Mouse (Mus musculus): ENCODE data around the gene D330045A20Rik.
"Not testable (repeated sequence)": the region's sequence is repeated elsewhere in the genome, so short reads cannot be mapped to it uniquely, and the experiment has no call there.

The D330045A20Rik gene

GRCm38 (mm10) chrX:139480022-139480894 is at the start of gene D330045A20Rik:
TSS of gene D330045A20Rik (plus strand) at chrX:139480367.
- DNase-seq, result peak; percentile 21 to 39

GRCm38 (mm10) chrX:139432550-139432949 is 47.6 kb upstream of the D330045A20Rik start:
- no peak for DNase-seq

GRCm38 (mm10) chrX:139435202-139435601 is 45.0 kb upstream of the D330045A20Rik start:
- DNase-seq, result no peak

DNA sequence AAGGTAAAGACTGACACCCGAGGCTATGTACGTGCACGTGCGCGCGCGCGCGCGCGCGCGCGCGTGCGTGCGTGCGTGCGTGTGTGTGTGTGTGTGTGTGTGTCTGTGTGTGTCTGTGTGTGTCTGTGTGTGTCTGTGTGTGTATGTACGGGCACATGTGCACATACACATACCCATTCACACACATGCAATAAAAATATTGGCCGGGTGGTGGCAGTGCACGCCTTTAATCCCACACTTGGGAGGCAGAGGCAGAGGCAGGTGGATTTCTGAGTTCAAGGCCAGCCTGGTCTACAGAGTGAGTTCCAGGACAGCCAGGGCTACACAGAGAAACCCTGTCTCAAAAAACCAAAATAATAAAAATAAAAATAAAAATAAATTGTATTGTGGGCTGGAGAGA is 39.1 kb upstream of the D330045A20Rik start:
- not testable (repeated sequence) for DNase-seq

DNA sequence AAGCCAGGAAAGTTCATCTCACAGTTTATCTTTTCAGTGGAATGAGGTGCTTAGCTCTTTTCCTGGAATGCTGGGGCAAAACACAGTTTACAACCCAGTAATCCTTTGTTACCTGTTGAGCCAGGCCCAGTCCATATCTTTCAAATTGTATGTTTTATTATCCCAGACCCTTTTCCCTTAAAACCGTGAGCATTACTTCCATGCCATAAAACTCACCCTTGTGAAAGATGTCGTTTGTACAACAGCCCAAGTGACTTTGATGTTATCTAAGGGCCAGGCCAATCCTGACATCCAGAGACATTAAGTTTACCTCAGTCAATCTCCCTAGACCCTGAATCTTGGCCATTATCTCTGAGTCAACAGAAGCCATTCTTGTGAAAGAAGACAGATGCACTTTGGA is 23.4 kb upstream of the D330045A20Rik start:
- DNase-seq, result no peak

DNA sequence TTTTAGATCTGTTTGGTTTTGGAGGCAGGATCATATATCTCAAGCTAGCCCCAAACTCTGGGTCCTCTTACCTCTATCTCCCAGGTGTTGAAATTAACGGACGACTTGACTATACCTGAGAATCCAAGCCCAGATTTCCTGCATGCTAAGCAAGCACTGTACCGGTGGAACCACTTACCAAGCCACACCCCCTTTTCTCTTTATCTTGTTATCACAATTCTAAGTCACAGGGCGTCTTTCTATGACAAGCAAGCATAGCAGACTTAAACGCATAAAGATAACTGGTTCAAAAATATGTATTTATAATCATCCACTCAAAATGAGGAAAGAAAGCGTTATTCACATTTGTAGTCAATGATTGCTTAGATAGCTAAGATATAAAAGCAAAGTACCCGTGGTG is 1.9 kb downstream of the D330045A20Rik start:
- DNase-seq, result no peak

DNA sequence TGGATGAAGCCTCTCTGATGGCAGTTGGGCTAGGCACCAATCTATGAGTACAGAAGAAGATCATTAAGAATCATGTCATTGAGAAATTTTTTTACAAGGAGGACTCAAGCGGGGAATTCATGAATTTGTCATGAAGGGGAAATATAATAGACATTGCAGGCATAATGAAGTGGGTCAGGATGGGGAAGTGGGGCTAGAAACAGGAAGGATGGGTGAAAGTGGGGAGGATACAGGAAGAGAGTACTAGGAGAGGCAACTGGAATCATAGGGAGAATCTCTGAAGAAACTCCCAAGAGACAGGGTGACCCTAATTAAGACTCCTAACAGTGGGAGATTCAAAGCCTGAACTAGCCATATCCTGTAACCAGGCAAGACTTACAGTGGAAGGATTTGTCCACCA is 4.8 kb downstream of the D330045A20Rik start:
- no peak for DNase-seq

DNA sequence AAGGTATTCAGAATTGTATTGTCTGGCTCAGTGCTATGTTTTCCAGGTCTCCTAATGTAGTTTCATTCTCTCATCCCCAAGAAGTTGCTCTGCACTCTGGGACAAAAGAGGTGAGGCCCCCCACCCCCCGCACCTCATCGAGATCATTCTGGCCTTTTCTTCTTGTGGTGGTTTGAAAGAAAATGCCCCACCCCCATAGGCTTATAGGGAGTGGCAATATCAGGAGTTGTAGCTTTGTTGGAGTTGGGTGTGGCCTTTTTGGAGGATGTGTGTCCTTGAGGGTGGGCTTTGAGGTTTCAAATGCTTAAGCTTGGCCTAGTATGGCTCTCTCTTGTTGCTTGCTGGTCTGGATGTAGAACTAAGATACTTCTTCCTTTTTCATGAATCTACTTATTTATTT is 36.0 kb downstream of the D330045A20Rik start:
- no peak for DNase-seq

GRCm38 (mm10) chrX:139519251-139519650 is 39.1 kb downstream of the D330045A20Rik start:
- no peak for DNase-seq

- DNase-seq, result peak; percentile 10 to 37
These were observed 44.3 kb downstream of the D330045A20Rik start for GRCm38 (mm10) chrX:139524303-139525091.

GRCm38 (mm10) chrX:139525724-139526123 is 45.6 kb downstream of the D330045A20Rik start:
- DNase-seq, result no peak

- no peak for DNase-seq
These were observed 46.8 kb downstream of the D330045A20Rik start for GRCm38 (mm10) chrX:139526984-139527383.

GRCm38 (mm10) chrX:139529678-139530077 is 49.5 kb downstream of the D330045A20Rik start:
- DNase-seq, result no peak

DNA sequence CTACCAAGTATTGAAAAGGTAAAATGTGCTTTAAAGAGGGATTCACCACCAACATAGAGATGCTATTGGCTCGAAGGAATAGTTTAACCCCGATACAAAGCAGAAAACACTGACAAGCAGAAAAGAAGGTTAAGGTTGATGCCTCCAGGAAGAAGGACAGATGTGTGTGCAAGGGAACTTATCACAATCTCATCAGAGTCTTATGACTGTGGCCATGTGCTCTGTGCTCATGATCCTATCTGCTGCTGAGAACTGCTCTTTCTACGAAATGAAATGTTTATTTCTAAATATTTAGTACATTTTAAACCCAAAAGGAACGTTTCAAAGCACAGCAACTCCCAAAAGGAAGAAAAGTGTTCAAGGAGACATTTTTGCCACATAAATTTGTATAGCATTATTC is 52.1 kb downstream of the D330045A20Rik start:
- no peak for DNase-seq

GRCm38 (mm10) chrX:139537641-139538397 is 57.7 kb downstream of the D330045A20Rik start:
- DNase-seq, result no peak

GRCm38 (mm10) chrX:139543726-139544125 is 63.6 kb downstream of the D330045A20Rik start:
- DNase-seq, result no peak

- DNase-seq, result no peak
These were observed 70.3 kb downstream of the D330045A20Rik start for GRCm38 (mm10) chrX:139550456-139550855.

DNA sequence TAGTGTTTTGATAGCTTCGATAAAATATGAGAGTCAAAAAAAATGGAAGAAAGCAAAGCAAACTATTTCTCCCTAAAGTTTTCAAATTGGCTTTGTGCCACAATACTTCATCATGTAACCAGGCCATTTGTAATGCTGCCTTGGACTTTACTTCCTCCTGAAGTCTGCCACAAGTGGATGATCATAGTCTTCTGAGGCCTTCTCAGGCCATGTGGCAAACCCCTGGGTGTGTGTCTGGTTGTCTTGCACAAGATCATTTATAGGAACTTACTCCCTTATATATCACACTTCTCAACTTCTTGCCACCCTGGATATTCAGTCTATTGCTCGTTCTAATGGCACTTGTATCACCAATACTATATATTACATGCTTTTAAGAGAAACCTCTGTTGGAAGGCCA is 71.9 kb downstream of the D330045A20Rik start:
- no peak for DNase-seq

DNA sequence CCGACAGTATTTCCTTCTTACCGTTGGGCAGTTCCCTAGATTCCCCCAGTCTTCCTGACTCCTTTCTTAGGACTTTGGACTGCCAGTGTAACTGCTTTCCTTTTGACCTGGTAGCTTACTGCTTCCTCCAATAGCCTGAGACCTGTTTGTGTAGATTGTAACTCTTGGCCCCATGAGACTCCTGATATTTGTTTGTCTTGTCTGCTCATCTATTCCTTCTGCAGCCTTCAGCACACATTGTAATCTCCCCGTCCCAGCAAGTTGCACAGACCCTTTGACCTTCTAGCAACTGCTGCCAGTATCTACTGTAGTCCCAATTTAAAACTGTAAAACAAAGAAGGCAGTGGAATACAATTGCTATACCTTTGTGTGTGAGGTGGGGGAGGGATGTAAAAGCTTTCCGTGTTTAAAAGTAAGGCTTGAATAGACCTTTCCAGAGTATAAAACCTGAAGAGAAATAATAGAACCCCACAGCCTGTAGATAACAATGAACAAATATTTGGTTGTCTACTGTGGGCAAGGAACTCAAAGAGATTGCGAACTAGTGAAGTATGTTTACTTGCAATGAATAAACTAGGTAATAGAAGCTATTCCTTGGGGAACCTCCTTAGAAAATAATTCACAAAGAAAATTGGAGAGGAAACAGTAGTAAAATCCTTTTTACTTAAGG is 82.2 kb downstream of the D330045A20Rik start:
- no peak for DNase-seq

- peak in 1 of 2 experiments; percentile 18 for DNase-seq
These were observed 82.8 kb downstream of the D330045A20Rik start, which contains the start of gene Rnf128 for GRCm38 (mm10) chrX:139562925-139563461. TSS of gene Rnf128 (plus strand) at chrX:139563316.

DNA sequence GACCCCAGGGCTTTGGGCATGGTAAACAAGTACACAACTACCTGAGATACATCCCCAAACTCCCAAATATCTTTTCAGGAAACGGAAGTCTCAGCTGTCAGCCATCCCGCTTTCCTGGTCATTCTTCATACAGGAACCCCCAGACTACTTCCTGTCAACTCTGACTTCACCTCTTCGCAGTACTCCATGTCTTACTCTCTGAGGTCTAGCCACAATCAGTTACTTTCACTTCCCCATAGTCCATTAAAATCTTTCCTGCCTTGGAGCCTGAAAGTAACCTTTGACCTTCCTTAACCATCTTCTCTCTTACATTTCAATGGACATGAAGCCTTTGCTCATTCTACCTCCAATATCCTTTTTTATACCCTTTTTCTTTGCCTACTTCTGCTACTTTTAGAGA is 89.9 kb downstream of the D330045A20Rik start:
- DNase-seq, result no peak
